Mouse (Mus musculus) C2C12 (cell line): ENCODE data around the gene Mcu.

Source experiments
- CTCF ChIP-seq: IDR thresholded peaks from one replicate; pipeline ENCODE4 v1.5.1; 2011; ENCODE audit not compliant: control insufficient read depth, insufficient read depth, insufficient read length
- MAX ChIP-seq: IDR thresholded peaks from one replicate; pipeline ENCODE4 v1.6.1; 2011; ENCODE audit warnings: mild to moderate bottlenecking, control low read depth

GRCm38 (mm10) chr10:59665503-59666291, 49.2 kb upstream of the Mcu start:
- no peak for TF ChIP-seq CTCF
- TF ChIP-seq MAX = no peak
